Mouse (Mus musculus) kidney, postnatal 0 days (tissue): ENCODE measurements around the gene Rassf8. TPM values are rescaled to one million over a fixed set of nuclear protein-coding genes. Genes with fewer than 3 reads are reported as not detected.

Experiments used
- ATAC-seq: fragments of 200-750 bp; cut with Nextera tagmentation; replicated peaks from 2 replicates; pipeline ENCODE4 v1.8.0; 2017; ENCODE audit warnings: low read depth, moderate number of reproducible peaks, moderate TSS enrichment, moderate library complexity; ENCODE audit not compliant: low FRiP score
- DNase-seq: peaks from one replicate; pipeline ENCODE4 v3.0.0-alpha.2; 2016; ENCODE audit warnings: low spot score
- H3K27ac ChIP-seq: fragments of 300-500 bp; sonication (generic); 2 replicates; pipeline ENCODE4 v1.5.1; 2014; ENCODE audit warnings: mild to moderate bottlenecking
- H3K27me3 ChIP-seq: fragments of 300-500 bp; sonication (generic); 2 replicates; pipeline ENCODE4 v1.6.1; 2014; ENCODE audit warnings: low read length, mixed read lengths; ENCODE audit not compliant: insufficient read depth
- H3K36me3 ChIP-seq: fragments of 300-500 bp; sonication (generic); 2 replicates; pipeline ENCODE4 v1.6.1; 2014; ENCODE audit warnings: low read length, mixed read lengths; ENCODE audit not compliant: insufficient read depth
- H3K4me1 ChIP-seq: fragments of 300-500 bp; sonication (generic); replicated peaks from 2 replicates; pipeline ENCODE4 v1.6.1; 2014; ENCODE audit warnings: antibody characterized with exemption, low read length, mixed read lengths; ENCODE audit not compliant: insufficient read depth
- H3K4me2 ChIP-seq: fragments of 300-500 bp; sonication (generic); 2 replicates; pipeline ENCODE4 v1.6.1; 2014; ENCODE audit warnings: mild to moderate bottlenecking, low read length, moderate library complexity, mixed read lengths
- H3K4me3 ChIP-seq: fragments of 300-500 bp; sonication (generic); replicated peaks from 2 replicates; pipeline ENCODE4 v1.5.1; 2014; ENCODE audit warnings: low read depth, low read length
- H3K9ac ChIP-seq: fragments of 300-500 bp; sonication (generic); 2 replicates; pipeline ENCODE4 v1.6.1; 2014; ENCODE audit warnings: low read depth, low read length
- H3K9me3 ChIP-seq: fragments of 300-500 bp; sonication (generic); replicated peaks from 2 replicates; pipeline ENCODE4 v1.6.1; 2016; ENCODE audit warnings: low read length, inconsistent platforms, mixed read lengths
- CTCF ChIP-seq: IDR thresholded peaks from 2 replicates; pipeline ENCODE4 v1.5.1; 2016; ENCODE audit warnings: antibody characterized with exemption, low read depth, mild to moderate bottlenecking, moderate library complexity
- WGBS: fragments of 180-500 bp; shearing (Covaris S2); extraction: QIAGEN DNeasy Blood & Tissue Kit; methylation state at CpG from one replicate; pipeline ENCODE4 v1.1.7; 2014; 5-methylcytosine and 5-hydroxymethylcytosine counted together
- polyA plus RNA-seq: library from polyadenylated mRNA; unstranded; fragments of >200 nt; fragmentation: Nextera tagmentation; extraction: Ambion mirVana; gene quantifications from 2 replicates; pipeline ENCODE4 v1.2.1, GENCODE M21; 2015

Gene Rassf8
- polyA plus RNA-seq, 1 experiment from 2014 or later: 10.3 TPM

DNA sequence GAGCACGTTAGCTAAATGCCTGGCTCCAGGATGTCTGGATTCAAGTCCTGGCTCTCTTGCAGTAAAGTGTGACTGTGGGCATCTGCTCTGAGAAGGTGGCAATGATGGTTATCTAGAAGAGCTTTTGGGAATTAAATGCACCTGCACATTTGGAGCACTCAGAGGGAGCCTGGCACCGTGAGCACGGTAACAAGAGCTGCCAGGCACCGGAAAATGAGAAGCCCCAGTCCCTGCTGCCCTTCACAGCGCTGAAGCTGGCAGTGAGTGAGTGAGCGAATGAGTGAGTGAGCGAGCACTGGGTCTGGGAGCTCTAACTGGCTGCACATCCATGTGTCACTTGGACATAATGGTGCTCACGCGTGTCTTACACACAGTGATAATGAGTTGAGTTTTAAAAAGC is 34.7 kb downstream of the Rassf8 start:
- no peaks in the 10 kb centered on the region for H3K36me3 ChIP-seq
- H3K4me1 ChIP-seq: 0 out of 2 replicates have a peak, but pooled peaks cover 6% of the 10 kb centered on the region
- no peaks in the 10 kb centered on the region for H3K27me3 ChIP-seq
- no peak for ATAC-seq
- WGBS: 71% methylated on average over 9 of the region's 9 CpGs
- H3K9me3 ChIP-seq: no peaks in the 10 kb centered on the region
- no peak overlapping the region for H3K4me3 ChIP-seq
- H3K27ac ChIP-seq: no peak overlapping the region
- H3K9ac ChIP-seq: 0 out of 2 replicates have a peak overlapping the region, but pooled peaks have one; percentile 13
- H3K4me2 ChIP-seq: no peak overlapping the region
- DNase-seq: no peak
- TF ChIP-seq CTCF: no peak

DNA sequence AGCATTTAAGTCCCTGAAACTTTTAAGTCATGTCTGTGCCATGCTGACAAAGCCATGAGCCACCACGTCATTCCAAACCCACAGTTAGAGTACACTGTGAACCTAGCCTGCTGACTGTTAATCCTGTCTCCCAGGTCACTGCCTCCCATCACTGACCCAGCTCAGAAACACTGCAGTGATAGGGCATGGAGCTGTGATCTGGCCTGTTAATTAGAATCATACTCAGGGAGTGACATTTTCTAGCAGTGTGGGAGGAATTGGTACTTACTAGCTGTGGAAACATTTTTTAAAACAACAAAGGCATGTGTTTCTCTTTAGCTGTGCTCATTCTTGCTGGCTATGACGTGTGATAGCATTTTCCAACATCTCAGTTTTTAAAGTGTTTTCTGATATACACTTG is 35.4 kb downstream of the Rassf8 start:
- Histone ChIP-seq H3K4me1 (0 out of 2 replicates have a peak, but pooled peaks cover 6% of the 10 kb centered on the region), H3K4me2 (no peak overlapping the region), H3K9ac (no peak overlapping the region), H3K27ac (no peak overlapping the region), H3K27me3 (no peaks in the 10 kb centered on the region), H3K36me3 (no peaks in the 10 kb centered on the region), H3K4me3 (no peak overlapping the region), H3K9me3 (no peaks in the 10 kb centered on the region)
- DNase-seq (peak; percentile 26), ATAC-seq (no peak; the same call in 1 of the 2 replicates)
- WGBS: 55% methylated on average over 2 of the region's 2 CpGs
- TF ChIP-seq CTCF: no peak

DNA sequence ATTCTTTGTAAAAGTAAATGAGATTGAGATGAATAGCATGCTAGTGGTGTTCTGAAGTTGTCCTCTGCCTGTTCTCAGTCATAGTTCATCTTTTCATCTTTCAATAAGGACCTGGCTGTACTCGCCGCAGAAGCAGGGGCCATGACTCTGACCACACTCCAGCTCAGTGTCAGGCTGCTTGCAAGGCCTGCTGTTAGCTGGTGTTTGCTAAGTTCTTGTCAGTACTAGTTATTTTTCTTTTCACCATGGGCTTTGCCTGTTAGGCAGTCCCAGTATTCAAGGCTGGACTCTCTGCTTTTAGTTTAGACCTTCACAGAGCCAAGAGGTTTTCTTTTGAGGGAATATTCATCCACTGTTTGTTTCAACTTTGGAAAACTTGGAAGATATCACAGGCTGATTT is 40.8 kb downstream of the Rassf8 start:
- 79% methylated on average over 2 of the region's 2 CpGs for WGBS
- H3K4me2 ChIP-seq: no peak overlapping the region
- ATAC-seq (no peak), DNase-seq (no peak)
- H3K9me3 ChIP-seq: no peaks in the 10 kb centered on the region
- no peak overlapping the region for H3K27ac ChIP-seq
- no peak for TF ChIP-seq CTCF
- no peak overlapping the region for H3K9ac ChIP-seq
- H3K4me1 ChIP-seq: no peaks in the 10 kb centered on the region
- H3K27me3 ChIP-seq: no peaks in the 10 kb centered on the region
- H3K4me3 ChIP-seq: no peak overlapping the region
- H3K36me3 ChIP-seq: no peaks in the 10 kb centered on the region

DNA sequence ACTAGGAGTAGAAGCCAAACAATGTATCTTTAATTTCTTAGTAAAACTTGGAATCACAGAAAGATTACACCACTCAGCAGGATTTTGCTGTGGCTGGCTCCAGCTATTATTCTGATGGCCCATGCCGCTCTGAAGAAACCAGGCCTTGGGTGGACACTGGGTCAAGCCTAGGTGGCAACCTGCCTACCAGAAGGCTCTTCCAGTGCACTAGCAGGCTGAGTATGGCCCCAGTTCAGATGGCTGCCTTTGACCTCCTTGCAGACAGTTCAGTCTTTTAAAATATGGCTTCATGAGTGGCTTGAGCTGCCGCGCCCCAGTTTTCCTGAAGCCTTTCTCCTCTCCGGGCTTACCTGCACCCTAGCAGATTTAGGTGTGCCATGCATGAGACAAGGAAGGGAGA is 43.2 kb downstream of the Rassf8 start:
- Histone ChIP-seq H3K36me3 (no peaks in the 10 kb centered on the region), H3K4me1 (0 out of 2 replicates have a peak, but pooled peaks cover 3% of the 10 kb centered on the region), H3K9me3 (no peaks in the 10 kb centered on the region), H3K27ac (no peak overlapping the region), H3K9ac (no peak overlapping the region), H3K4me3 (no peak overlapping the region), H3K27me3 (no peaks in the 10 kb centered on the region), H3K4me2 (no peak overlapping the region)
- DNase-seq (no peak), ATAC-seq (no peak)
- TF ChIP-seq CTCF: no peak
- 97% methylated on average over 4 of the region's 4 CpGs for WGBS

DNA sequence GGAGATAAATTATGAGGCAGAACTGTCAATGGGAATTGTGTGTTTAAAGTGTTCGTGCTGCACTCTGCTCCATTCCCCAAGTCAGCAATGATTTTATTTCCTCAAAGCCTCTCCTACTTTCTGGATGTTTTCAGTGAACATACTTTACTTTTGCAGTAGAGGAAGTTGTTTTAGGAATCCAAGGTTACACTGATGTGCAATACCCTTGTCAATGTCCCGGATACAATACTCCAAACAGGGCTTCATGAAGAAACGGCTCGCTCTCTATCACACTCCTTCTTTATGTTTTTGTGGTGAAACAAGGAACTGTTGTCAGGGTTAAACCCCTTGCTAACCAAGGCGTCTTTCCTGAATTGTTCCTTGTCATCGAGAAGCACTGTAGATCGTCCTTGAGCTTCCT is 45.8 kb downstream of the Rassf8 start:
- Histone ChIP-seq H3K36me3 (no peaks in the 10 kb centered on the region), H3K27me3 (no peaks in the 10 kb centered on the region), H3K27ac (0 out of 2 replicates have a peak overlapping the region, but pooled peaks have one; percentile 5), H3K4me3 (no peak overlapping the region), H3K9ac (no peak overlapping the region), H3K9me3 (no peaks in the 10 kb centered on the region), H3K4me1 (0 out of 2 replicates have a peak, but pooled peaks cover 8% of the 10 kb centered on the region), H3K4me2 (no peak overlapping the region)
- TF ChIP-seq CTCF: no peak
- ATAC-seq (no peak), DNase-seq (no peak)
- WGBS: 56% methylated on average over 7 of the region's 7 CpGs

DNA sequence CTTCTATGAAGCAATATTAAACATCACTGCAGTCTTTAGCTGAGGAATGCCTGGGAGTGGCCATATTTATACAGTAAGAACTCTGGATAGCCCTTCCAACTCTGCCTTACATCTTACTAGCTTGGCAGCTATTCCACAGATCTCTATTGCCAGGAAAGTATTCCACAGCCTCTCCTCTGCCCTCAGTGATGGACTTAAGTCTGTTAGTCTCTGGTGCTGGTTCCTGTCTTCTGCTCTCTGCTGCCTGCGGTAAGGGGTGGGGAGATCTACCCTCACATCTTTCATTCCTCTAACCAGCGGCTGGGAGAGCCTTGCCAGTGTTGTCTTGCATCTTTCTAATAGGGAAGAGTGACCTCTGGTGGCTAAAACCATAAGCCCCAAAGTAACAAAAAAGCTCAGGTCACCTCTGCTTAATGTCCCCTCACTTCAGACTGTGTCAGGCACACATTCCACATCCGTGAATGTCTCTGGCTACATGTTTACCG is 46.6 kb downstream of the Rassf8 start:
- Histone ChIP-seq H3K27ac (no peak overlapping the region), H3K27me3 (no peaks in the 10 kb centered on the region), H3K4me2 (no peak overlapping the region), H3K4me1 (0 out of 2 replicates have a peak, but pooled peaks cover 8% of the 10 kb centered on the region), H3K9ac (no peak overlapping the region), H3K9me3 (no peaks in the 10 kb centered on the region), H3K4me3 (no peak overlapping the region), H3K36me3 (no peaks in the 10 kb centered on the region)
- 17% methylated on average over 4 of the region's 4 CpGs for WGBS
- peak; percentile 45 for ATAC-seq
- DNase-seq: peak; percentile 87
- peak; percentile 83 for TF ChIP-seq CTCF

DNA sequence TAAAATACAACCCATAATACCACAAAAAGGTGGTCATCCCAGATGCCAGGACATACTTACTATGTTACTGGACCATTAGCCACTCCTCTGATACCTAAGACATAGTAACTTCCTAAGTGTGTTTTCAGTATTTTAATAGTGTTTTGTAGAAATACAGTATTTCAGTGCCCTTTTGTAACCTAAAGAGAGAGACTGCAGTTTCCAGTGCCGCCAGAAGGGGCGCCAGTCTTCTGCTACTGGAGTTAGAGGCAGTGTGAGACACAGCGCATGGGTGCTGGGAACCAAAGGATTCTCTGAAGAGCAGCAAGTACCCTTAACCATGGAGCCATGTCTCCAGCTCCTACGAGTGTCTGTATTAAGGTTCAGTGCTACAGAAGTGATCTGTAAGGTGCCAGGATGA is 48.1 kb downstream of the Rassf8 start:
- peak; percentile 49; the same call in 1 of the 2 replicates for TF ChIP-seq CTCF
- ATAC-seq (no peak), DNase-seq (no peak)

More for the DNA sequence above, 48.1 kb downstream of the Rassf8 start:
- Histone ChIP-seq H3K36me3 (no peaks in the 10 kb centered on the region), H3K4me1 (0 out of 2 replicates have a peak, but pooled peaks cover 8% of the 10 kb centered on the region), H3K9me3 (no peaks in the 10 kb centered on the region), H3K27me3 (no peaks in the 10 kb centered on the region), H3K9ac (no peak overlapping the region), H3K27ac (no peak overlapping the region), H3K4me3 (no peak overlapping the region), H3K4me2 (no peak overlapping the region)
- 71% methylated on average over 4 of the region's 4 CpGs for WGBS
